Mouse (Mus musculus): ENCODE data around the gene Kcnq1. TPM values are rescaled to one million over a fixed set of nuclear protein-coding genes. Genes with fewer than 3 reads are reported as not detected.

Kcnq1 gene
- polyA plus RNA-seq, 1 experiment from 2014 or later, result 1.0 TPM

DNA sequence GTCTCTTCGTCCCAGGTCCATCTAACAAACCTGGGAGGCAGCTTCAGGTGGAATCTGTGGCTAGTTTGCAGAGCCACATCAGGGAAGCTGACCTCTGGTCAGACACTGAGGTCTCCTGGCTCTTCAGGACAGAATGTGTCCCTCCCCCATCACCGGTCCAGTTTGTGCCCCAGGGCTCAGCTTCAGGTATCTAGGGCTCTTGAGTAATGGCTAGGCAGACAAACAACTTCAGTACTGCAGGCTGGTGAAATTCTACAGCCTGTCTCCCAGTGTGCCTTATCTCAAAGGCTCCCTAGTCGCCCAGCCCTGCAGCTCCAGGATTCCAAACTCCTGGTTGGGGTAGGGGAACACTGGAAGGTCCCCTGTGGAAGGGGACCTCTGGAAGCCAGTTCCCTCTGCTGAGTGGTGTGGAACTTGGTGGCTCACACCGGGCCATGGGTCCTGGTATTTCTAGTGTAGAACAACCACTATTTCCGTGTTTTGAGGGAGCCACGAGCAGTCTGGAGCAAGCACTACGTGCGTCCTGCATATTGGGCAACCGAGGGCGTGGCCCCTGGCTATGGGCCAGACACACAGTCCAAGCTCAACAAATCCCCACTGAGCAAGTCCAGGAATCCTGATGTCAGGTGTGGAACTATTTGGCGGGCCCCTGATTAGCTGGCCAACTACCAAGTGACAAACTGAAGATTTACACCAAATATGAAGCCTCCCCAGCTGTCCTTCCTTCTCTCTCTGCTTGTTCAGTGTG, 207.6 kb downstream of the Kcnq1 start:
- H3K36me3 ChIP-seq, result no peaks in the 10 kb centered on the region
- no peaks in the 10 kb centered on the region for H3K9me3 ChIP-seq (replicated peaks)
- WGBS, result 82% methylated on average over 11 of the region's 11 CpGs
- H3K4me2 ChIP-seq (replicated peaks), result no peak overlapping the region
- peaks cover 6% of the 10 kb centered on the region for H3K27me3 ChIP-seq
- peaks cover 14% of the 10 kb centered on the region; the same call in 1 of the 2 replicates for H3K4me1 ChIP-seq
- H3K9ac ChIP-seq, result no peak overlapping the region
- ATAC-seq (ENCODE audit: low FRiP score), result no peak
- H3K27ac ChIP-seq, result no peak overlapping the region
- H3K4me3 ChIP-seq, result no peak overlapping the region

- no peaks in the 10 kb centered on the region for H3K9me3 ChIP-seq (replicated peaks)
- H3K27ac ChIP-seq, result no peak overlapping the region
- no peak for ATAC-seq (ENCODE audit: low FRiP score)
- H3K36me3 ChIP-seq, result no peaks in the 10 kb centered on the region
- H3K4me2 ChIP-seq (replicated peaks), result no peak overlapping the region
- WGBS, result 69% methylated on average over 5 of the region's 5 CpGs
- H3K27me3 ChIP-seq, result no peaks in the 10 kb centered on the region
- 0 out of 2 replicates have a peak, but pooled peaks cover 3% of the 10 kb centered on the region for H3K4me1 ChIP-seq
- H3K4me3 ChIP-seq, result no peak overlapping the region
- H3K9ac ChIP-seq, result no peak overlapping the region
Observed at GRCm38 (mm10) chr7:143318512-143318911, 212.3 kb downstream of the Kcnq1 start.

GRCm38 (mm10) chr7:143320367-143320766, 214.2 kb downstream of the Kcnq1 start:
- peaks cover 7% of the 10 kb centered on the region; the same call in 1 of the 2 replicates for H3K4me1 ChIP-seq
- no peaks in the 10 kb centered on the region for H3K9me3 ChIP-seq (replicated peaks)
- 68% methylated on average over 8 of the region's 8 CpGs for WGBS
- no peak overlapping the region for H3K4me3 ChIP-seq
- H3K36me3 ChIP-seq, result no peaks in the 10 kb centered on the region
- H3K4me2 ChIP-seq (replicated peaks), result no peak overlapping the region
- no peak overlapping the region for H3K27ac ChIP-seq
- H3K27me3 ChIP-seq, result no peaks in the 10 kb centered on the region
- no peak for ATAC-seq (ENCODE audit: low FRiP score)
- H3K9ac ChIP-seq, result no peak overlapping the region

DNA sequence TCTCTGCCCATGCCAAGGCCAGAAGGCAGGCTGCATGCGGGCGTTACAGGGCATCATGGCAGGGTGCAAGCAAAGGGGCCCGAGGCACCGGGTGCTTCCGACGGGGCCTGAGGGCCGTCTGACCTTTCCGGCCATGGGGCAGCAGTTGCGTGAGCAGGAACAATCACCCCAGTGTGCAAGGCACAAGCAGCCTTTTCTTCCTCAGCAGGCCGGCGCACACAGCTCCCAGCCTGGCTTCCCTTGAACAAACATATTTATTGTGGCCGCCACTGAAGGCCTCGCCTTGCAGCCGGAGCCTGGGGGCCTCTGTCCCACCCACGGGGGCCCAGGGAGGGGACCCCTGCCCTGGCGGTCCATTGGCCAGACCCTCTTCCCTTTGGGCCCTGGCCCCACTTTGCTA, 218.9 kb downstream of the Kcnq1 start:
- Histone ChIP-seq H3K27me3 (no peaks in the 10 kb centered on the region), H3K9ac (no peak overlapping the region), H3K9me3 (replicated peaks) (no peaks in the 10 kb centered on the region), H3K4me1 (peaks cover 13% of the 10 kb centered on the region), H3K4me2 (replicated peaks) (no peak overlapping the region), H3K4me3 (no peak overlapping the region), H3K36me3 (no peaks in the 10 kb centered on the region), H3K27ac (0 out of 2 replicates have a peak overlapping the region, but pooled peaks have one; percentile 2)
- WGBS, result 38% methylated on average over 16 of the region's 16 CpGs
- ATAC-seq (ENCODE audit: low FRiP score), result no peak

DNA sequence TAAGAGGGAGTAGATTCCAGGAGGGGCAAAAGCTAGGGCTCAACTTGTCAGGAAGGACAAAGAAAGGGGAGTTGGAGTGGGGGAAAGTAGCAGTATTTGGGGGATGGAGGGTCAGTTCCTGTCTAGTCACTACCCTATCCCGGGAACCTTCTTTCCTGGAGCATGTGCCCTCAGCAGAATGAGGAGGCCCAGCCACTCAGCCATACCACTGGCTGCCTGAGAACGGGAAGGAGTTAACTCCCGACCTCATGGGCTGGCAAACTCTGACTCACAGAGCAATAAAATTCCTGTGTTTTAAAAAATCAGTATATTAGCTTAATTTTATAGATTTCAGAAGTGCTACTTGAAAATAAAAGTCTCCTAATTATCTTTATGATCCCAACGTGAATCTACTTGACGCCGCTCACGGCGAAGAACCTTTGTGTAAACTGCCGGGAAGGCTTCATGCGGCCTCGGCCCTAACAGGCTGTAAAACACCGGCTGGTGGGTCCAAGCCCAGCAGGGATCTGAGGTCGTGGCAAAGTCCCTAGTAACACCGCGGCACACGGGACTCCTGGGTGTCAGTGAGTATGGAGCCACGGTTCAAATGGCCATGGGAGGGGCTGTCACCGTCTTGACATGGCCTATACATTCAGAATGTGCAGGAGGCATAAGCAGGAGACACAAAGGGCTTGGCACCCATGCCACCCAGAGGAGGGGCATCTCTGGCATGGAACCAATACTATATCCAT, 222.2 kb downstream of the Kcnq1 start:
- H3K9ac ChIP-seq, result no peak overlapping the region
- H3K4me3 ChIP-seq, result no peak overlapping the region
- no peak overlapping the region for H3K27ac ChIP-seq
- no peaks in the 10 kb centered on the region for H3K27me3 ChIP-seq
- ATAC-seq (ENCODE audit: low FRiP score), result no peak
- no peaks in the 10 kb centered on the region for H3K9me3 ChIP-seq (replicated peaks)
- peaks cover 18% of the 10 kb centered on the region for H3K4me1 ChIP-seq
- WGBS, result 82% methylated on average over 18 of the region's 18 CpGs
- H3K4me2 ChIP-seq (replicated peaks), result no peak overlapping the region
- H3K36me3 ChIP-seq, result no peaks in the 10 kb centered on the region

DNA sequence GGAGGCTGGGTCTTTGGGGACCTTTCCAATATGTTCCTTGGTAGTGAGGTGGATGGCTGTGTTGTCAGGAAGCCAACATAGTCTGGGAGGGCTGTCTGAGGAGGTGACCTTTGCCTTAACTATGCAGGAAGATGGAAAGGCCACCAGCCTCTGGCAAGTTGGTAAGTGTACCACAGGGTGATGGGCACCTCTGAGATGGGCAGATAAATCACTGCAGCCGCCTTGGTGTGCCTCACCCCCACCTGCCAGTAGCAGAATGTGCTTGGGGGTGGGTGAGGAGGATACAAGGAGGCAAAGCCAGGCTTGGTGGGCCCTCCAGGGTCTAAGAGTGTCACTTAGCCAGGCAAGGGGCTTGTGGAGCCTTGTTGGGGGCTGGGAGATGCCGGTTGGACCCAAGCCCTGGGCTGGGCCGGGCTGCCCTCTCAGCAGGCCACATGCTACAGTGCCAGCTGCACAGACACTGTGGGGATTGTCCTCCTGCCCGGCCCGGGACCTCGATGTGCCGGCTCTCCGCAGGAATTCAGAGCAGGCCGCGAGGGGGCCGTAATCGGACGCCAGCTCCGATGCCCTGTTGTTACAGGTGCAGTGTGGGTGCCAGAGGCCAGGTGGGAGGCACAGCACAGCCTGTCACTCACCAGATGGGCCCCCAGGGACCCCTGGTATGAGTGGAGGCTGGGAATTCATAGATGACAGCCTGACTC, 223.1 kb downstream of the Kcnq1 start:
- peaks cover 24% of the 10 kb centered on the region for H3K4me1 ChIP-seq
- 72% methylated on average over 11 of the region's 14 CpGs for WGBS
- no peak overlapping the region for H3K27ac ChIP-seq
- no peaks in the 10 kb centered on the region for H3K27me3 ChIP-seq
- no peaks in the 10 kb centered on the region for H3K36me3 ChIP-seq
- no peaks in the 10 kb centered on the region for H3K9me3 ChIP-seq (replicated peaks)
- no peak overlapping the region for H3K9ac ChIP-seq
- H3K4me2 ChIP-seq (replicated peaks), result no peak overlapping the region
- no peak for ATAC-seq (ENCODE audit: low FRiP score)
- no peak overlapping the region for H3K4me3 ChIP-seq

DNA sequence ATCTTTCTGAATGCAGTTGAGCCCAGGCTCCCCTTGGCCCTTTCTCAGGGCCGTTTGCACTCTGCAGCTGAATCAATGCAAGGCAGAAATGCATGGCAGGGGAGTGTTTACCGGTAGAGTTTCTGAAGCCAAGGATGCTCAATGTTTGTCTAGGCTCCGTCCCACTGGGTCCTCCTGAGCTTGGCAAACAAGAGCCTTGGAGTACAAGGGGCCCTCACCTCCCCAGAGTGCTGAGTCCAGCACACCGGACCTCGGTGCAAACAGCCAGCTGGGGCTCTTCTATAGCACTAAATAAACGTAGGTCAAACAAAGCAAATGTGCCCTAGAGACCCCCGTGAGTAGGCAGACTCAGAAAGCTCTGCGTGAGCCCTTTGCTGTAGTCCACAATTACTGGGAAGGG, 226.9 kb downstream of the Kcnq1 start:
- H3K27me3 ChIP-seq, result no peaks in the 10 kb centered on the region
- H3K36me3 ChIP-seq, result no peaks in the 10 kb centered on the region
- H3K4me1 ChIP-seq, result peaks cover 18% of the 10 kb centered on the region
- 51% methylated on average over 8 of the region's 8 CpGs for WGBS
- no peak for ATAC-seq (ENCODE audit: low FRiP score)
- H3K9me3 ChIP-seq (replicated peaks), result peaks cover 5% of the 10 kb centered on the region; the same call in 1 of the 2 replicates
- H3K4me3 ChIP-seq, result no peak overlapping the region
- H3K9ac ChIP-seq, result no peak overlapping the region
- H3K4me2 ChIP-seq (replicated peaks), result no peak overlapping the region
- no peak overlapping the region for H3K27ac ChIP-seq

GRCm38 (mm10) chr7:143333604-143334003, 227.4 kb downstream of the Kcnq1 start:
- no peak for ATAC-seq (ENCODE audit: low FRiP score)

GRCm38 (mm10) chr7:143338690-143339089, 232.5 kb downstream of the Kcnq1 start:
- 75% methylated on average over 4 of the region's 4 CpGs for WGBS
- H3K27me3 ChIP-seq, result peaks cover 5% of the 10 kb centered on the region; the same call in 1 of the 2 replicates
- H3K4me2 ChIP-seq (replicated peaks), result no peak overlapping the region

More at GRCm38 (mm10) chr7:143333604-143334003, 227.4 kb downstream of the Kcnq1 start:
- no peaks in the 10 kb centered on the region for H3K36me3 ChIP-seq
- no peak overlapping the region for H3K4me2 ChIP-seq (replicated peaks)
- no peak overlapping the region for H3K27ac ChIP-seq
- H3K9me3 ChIP-seq (replicated peaks), result peaks cover 5% of the 10 kb centered on the region; the same call in 1 of the 2 replicates
- H3K4me3 ChIP-seq, result no peak overlapping the region
- peaks cover 18% of the 10 kb centered on the region for H3K4me1 ChIP-seq
- no peaks in the 10 kb centered on the region for H3K27me3 ChIP-seq
- H3K9ac ChIP-seq, result no peak overlapping the region
- 61% methylated on average over 4 of the region's 4 CpGs for WGBS

GRCm38 (mm10) chr7:143340601-143341281, 234.6 kb downstream of the Kcnq1 start:
- peak; percentile 80 for ATAC-seq (ENCODE audit: low FRiP score)
- Histone ChIP-seq H3K4me2 (replicated peaks) (no peak overlapping the region), H3K4me3 (no peak overlapping the region), H3K9ac (no peak overlapping the region), H3K4me1 (peaks cover 16% of the 10 kb centered on the region), H3K27me3 (peaks cover 10% of the 10 kb centered on the region), H3K9me3 (replicated peaks) (peaks cover 5% of the 10 kb centered on the region; the same call in 1 of the 2 replicates), H3K36me3 (no peaks in the 10 kb centered on the region), H3K27ac (no peak overlapping the region)
- 59% methylated on average over 15 of the region's 15 CpGs for WGBS

More at GRCm38 (mm10) chr7:143338690-143339089, 232.5 kb downstream of the Kcnq1 start:
- Histone ChIP-seq H3K4me3 (no peak overlapping the region), H3K27ac (no peak overlapping the region), H3K9me3 (replicated peaks) (peaks cover 5% of the 10 kb centered on the region; the same call in 1 of the 2 replicates), H3K4me1 (peaks cover 14% of the 10 kb centered on the region; the same call in 1 of the 2 replicates), H3K9ac (no peak overlapping the region), H3K36me3 (no peaks in the 10 kb centered on the region)
- ATAC-seq (ENCODE audit: low FRiP score), result no peak

GRCm38 (mm10) chr7:143341301-143341980, 235.3 kb downstream of the Kcnq1 start:
- no peak overlapping the region for H3K27ac ChIP-seq
- H3K9me3 ChIP-seq (replicated peaks), result peaks cover 5% of the 10 kb centered on the region; the same call in 1 of the 2 replicates
- no peaks in the 10 kb centered on the region for H3K36me3 ChIP-seq
- peaks cover 10% of the 10 kb centered on the region for H3K27me3 ChIP-seq
- ATAC-seq (ENCODE audit: low FRiP score), result no peak
- no peak overlapping the region for H3K4me2 ChIP-seq (replicated peaks)
- peaks cover 16% of the 10 kb centered on the region for H3K4me1 ChIP-seq
- 94% methylated on average over 3 of the region's 3 CpGs for WGBS
- no peak overlapping the region for H3K4me3 ChIP-seq
- H3K9ac ChIP-seq, result no peak overlapping the region
